Mouse (Mus musculus): ENCODE results near the gene Odf3l2.
A peak's percentile ranks its signal among the peaks of the same experiment; 100 is the strongest.

Odf3l2 gene

DNA sequence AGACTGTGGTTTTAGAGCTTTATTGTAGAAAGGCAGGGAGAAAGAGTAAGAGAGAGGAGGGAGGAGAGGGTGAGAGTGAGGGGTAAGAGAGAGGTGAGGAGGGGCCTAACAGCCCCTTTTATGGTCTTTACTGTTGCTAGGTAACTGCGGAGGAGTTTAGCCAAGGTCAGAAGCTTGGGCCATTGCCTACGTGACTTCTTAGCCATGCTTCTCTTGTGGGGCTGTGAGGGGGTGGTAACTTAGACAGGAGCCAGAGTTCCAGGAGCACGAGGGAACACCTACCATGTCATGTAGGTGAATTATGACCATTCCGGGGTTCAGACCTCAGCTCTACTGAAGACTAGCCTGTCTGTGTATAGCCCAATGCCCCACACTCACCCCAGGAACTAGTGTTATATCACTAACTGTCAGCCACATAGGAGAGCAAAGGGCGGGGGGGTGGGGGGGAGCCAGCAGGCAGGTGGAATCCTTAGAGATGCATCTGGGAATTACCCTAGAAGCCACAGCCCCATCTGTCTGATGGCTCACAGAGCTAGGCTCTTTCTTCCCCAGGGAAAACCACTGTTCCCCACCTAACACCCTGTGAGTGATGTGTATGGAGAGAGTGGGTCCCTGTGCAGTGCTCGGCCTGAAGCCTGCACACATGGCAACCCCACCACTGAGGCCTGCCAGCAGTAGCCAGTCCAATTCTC lies 26.0 kb upstream of the Odf3l2 start:
- DNase-seq (ENCODE audit: low spot score in 2 of 2) = no peak

DNA sequence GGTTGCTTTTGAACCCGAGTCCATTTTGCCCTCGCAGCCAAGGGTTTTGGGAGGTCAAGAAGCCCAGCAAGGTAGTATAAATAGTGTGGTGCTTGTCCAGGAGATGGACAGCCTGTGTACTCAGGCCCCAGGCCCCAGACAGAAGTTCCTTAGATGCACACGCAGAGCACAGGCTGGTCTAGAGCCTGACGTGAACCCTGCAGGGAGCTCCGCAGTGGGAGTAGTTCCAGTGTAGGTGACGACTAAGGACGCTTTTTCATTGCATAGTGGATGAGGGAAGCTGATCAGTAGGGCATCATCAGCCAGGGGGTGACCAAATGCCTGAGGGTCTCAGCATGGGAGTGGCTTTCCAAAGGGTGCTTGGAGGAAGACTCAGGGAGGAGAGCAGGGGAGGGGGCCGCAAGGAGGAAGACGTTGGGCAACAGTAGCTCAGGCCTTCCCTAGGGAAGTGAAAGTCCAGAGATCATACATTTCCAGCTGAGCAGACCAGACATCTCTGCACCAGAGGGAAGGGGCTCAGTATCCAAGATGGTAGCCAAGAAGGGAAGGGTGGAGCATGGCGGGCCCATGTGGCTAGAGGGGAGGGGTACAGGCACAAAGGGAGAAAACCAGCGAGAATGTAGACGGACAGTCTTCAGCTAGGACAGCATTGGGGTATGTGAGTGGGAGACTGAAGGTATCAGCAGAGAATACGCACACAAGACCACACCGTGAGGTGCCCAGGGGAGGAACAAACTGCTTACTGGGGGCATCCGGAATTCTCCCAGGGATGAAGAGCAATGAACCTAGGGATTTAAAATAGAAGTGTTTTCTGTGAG lies 24.7 kb upstream of the Odf3l2 start:
- DNase-seq (ENCODE audit: low spot score in 2 of 2) = no peak

DNA sequence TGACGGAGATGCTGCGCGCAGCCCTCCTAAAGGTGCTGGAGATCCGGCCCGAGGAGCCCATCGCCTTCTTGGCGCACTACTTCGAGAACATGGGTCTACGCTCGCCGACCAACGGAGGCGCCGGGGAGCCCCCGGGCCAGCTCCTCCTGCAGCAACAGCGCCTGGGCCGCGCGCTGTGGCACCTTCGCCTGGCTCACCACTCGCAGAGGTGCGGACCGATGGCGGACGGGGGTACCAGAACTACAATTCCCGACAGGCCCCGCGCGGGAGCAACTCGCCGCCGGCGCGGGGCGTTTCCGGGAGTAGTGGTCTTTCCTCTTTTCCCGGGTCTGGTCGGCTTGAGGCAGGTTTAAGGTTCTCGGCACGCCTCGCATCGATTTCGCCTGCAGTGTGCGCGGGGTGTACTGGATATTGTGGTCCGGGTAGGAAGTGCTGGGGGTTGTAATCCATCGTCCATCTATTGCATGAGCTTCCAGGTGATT lies 24.1 kb upstream of the Odf3l2 start:
- DNase-seq (ENCODE audit: low spot score in 2 of 2) = peak; percentile 71 to 84

DNA sequence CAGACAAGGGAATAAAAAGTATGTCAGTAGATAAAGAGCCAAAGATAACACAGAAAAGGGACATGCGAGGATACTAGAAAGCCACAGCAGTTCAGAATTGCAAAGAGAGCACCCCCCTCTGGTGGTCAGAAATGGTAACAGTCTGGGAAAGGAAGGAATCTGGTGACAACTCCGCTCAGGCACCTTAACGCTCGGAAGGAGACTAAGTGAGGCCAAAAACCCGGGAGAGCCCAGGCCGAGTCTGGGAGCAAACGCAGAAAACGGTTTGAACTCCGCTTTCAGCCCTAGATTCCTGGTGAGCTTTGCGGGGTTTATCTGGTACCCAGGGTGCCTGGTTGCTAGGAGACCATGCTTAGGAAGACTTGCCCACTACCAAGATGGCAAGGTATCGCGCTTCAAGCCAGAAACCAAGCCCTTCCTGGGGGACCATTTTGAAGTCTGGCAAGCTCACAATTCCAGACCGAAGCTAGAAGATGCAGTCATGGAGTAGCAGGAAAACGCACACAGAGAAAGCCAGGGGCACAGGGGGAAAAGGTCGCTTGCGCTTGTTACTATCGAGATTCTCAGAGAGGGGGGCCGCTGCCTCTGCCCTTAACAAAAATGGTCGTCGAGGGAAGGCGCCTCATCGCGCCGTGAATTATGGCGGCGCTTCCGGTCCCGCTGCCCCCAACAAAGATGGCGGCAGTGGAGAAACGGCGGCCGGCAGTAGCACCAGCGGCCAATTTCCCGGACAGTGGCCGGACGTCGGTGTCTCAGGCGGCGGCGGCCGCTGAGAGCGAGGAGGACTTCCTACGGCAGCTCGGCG lies 23.4 kb upstream of the Odf3l2 start, which contains the start of gene Tpgs1:
Gene Tpgs1, plus strand, starts transcription at position 599 of the 805 bp plus-strand sequence.
- peak; percentile 76 to 93 for DNase-seq (ENCODE audit: low spot score in 2 of 2)

DNA sequence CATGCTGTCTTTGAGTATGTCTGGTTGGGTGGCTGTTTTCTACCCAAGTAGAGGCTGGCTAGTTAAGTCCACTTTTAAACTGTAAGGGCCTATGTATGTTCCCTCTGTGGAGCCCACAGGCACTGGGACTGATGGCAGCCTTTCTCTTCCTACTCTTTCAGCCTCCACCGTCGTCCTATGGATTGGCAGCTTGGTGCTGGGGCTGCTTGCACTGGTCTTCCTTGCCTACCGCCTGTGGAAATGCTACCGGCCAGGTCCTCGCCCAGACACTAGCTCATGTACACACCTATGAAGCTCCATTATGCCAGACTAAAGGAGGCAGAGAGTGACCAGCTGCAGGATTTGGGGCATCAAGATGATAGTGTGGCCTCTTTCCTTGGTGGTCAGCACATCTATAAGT lies 22.5 kb upstream of the Odf3l2 start:
- DNase-seq (ENCODE audit: low spot score in 2 of 2) = no peak

DNA sequence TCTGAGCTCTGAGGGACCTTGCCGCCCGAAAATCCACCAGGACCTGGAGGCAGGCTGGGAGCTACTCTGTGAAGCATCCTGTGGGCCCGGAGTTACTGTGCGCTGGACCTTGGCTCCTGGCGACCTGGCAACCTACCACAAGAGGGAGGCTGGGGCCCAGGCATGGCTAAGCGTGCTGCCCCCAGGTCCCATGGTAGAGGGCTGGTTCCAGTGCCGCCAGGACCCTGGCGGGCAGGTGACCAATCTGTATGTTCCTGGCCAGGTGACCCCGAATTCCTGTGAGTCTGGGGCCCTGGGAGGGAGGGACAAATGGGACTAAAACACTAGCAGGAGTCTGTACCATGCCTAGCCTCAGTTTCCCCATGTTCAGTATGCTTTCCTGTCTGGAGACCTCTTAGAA lies 21.0 kb upstream of the Odf3l2 start:
- DNase-seq (ENCODE audit: low spot score in 2 of 2) = no peak

DNA sequence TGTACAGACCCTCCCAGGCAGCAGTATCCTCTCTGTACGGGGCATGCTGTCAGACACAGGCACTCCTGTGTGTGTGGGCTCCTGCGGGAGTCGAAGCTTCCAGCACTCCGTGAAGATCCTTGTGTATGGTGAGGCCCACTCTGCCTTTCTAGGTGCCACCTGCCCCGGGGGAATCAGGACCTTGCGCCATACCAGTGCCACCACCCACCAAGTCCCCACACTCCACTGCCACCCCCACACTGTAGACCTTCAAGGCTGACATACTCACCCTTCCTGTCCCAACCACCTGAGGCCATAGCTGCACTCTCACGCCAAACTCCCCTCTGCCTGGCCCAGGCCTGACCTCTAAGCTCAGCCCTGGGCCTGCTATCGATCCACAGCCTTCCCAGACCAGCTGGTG lies 19.5 kb upstream of the Odf3l2 start:
- DNase-seq (ENCODE audit: low spot score in 2 of 2) = no peak

DNA sequence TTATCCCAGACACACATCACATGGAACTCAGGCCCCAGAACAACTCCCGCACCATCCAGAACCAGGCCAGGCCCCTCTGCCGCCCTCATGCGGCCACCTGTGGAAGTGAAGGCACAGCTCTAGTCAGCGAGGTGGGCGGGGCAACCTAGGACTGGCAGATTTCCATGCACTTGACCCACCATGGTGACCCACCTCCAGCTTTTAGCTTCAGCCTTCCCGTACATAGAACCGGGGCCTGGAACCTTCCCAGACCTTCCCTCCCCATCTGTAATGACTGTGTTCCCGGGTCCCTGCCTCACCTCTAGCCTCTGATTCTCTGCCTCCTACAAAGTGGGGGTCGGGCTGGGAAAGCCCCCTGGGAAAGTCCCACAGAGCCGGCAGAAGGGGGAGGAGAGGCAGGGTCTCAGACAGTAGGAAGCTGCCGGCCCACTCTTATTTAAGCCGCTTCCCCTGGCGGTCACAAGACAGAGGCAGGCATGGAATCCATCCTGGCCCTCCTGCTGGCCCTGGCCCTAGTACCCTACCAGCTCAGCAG lies 18.7 kb upstream of the Odf3l2 start, which contains the start of gene Madcam1:
Gene Madcam1, plus strand, starts transcription at position 429 of the 535 bp plus-strand sequence.
- peak; percentile 67 to 85 for DNase-seq (ENCODE audit: low spot score in 2 of 2)

DNA sequence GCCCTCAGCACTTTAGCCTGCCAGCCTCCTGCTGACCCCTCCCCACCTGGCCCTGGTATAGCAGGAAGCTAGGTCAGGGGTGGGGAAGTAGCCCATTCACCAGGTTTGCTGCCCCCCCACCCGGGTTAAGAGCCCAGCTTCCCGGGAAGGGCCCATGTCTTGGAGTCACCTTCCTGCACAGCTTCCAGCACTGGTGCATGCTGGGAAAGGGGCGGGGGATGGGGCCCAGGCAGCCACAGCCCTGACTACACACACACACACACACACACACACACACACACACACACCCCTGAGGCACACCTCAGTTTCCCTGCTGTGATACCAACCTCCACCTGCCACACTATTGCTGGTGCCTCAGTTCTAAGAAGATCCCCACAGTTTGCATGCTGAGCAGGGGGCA lies 16.3 kb upstream of the Odf3l2 start:
- no peak for DNase-seq (ENCODE audit: low spot score in 2 of 2)

DNA sequence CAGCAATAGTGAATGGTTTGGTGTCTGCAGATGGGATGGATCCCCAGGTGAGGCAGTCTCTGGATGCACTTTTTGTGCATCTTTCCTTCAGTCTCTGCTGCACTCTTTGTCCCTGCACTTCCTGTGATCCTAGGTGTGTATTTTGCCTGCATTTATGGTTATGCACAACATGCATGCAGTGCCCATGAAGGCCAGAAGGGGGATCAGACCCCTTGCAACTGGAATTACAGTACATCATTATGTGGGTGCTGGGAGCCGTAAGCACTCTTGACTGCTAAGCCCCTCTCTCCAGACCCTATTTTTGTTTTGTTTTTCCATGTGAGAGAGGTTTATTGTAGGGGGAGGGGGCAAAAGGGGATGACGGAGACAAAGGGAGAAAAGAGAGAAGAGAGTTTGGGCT lies 14.8 kb upstream of the Odf3l2 start:
- no peak for DNase-seq (ENCODE audit: low spot score in 2 of 2)

DNA sequence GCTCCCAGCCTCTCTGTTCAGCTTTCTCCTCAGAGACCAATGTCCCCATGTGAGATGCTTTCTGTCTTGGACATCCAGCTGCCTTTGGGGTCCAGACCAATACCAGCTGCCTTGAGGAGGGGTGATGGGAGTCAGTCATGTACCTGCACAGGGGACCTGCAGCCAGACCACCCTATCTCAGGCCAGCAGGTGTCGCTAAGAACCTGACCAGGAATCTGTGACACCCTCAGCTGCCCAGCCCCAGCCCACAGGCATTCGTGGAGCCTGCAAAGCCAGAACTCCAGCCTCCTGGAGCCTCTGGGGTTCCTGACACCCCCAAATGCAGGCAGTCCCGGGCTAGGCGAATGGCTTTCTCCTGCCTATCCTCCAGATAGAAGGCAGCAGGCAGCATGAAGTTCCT lies 13.3 kb upstream of the Odf3l2 start:
- DNase-seq (ENCODE audit: low spot score in 2 of 2) = no peak

DNA sequence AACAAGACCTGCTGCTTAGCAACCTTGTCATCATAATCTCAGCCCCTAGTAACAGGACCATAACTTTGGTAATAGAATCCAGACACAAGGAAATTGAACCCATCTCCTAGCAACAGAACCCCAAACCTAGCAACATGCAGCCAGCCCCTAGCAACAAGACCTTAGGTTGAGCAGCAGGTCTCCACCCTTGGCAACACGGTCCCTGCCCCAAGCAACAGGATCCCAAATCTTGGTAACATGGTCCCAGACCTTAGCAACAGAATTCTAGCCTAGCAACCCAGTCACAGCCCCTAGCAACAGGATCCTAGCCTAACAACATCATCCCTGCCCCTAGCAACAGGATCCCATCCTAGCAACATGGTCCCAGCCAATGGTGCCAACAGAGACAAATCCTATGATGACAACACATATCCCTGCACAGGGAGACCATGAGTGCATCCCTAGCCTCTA lies 9.4 kb upstream of the Odf3l2 start:
- DNase-seq (ENCODE audit: low spot score in 2 of 2) = no peak

DNA sequence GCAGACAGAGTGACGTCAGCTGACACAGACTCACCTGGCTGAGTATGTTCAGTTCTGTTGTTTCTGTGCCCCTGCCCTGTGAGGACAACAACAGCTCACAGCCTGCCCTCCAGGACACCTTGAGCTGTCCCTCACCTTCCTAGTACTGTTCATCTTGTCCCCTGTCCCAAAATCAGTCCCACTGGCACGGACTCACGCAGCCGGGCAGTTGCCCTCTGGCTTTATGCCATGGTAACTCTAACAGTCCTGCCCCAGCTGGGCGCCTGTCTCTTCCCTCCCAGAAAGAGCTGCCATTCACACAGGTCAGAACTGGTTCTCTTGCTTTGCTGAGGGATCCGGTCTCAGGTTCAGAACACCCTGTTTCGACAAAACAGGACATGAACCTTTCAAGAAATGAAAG lies 7.3 kb upstream of the Odf3l2 start:
- no peak for DNase-seq (ENCODE audit: low spot score in 2 of 2)

DNA sequence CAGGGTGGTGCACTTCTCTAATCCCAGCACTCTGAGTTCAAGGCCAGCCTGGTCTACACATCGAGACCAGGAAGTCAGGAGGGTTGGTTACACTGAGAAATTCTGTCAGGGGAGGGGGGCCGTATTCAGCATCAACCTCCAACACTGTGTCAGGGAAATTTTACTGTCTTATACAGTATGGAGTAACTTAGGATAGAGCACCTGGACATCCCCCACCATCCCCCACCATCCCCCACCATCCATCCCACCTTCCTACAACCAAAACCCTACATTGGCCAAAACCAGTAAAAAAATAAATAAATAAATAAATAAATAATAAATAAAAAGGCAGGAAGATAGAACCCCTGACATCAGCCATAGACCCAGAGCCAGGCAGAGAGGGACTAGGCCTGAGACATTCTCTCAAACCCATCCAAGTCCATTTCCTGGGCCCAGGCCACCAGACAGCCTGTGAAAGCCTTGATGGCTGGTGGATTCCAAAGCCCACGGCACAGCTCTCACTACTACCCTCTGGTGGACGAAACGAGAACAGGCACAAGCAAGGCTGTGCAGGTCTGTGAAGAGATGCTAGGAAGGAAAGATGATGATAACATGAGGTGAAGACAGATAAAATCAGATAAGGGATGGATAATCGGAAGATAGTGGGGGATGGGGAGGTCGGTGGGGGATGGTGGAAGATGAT lies 3.7 kb upstream of the Odf3l2 start:
- peak; percentile 61 to 89 for DNase-seq (ENCODE audit: low spot score in 2 of 2)

DNA sequence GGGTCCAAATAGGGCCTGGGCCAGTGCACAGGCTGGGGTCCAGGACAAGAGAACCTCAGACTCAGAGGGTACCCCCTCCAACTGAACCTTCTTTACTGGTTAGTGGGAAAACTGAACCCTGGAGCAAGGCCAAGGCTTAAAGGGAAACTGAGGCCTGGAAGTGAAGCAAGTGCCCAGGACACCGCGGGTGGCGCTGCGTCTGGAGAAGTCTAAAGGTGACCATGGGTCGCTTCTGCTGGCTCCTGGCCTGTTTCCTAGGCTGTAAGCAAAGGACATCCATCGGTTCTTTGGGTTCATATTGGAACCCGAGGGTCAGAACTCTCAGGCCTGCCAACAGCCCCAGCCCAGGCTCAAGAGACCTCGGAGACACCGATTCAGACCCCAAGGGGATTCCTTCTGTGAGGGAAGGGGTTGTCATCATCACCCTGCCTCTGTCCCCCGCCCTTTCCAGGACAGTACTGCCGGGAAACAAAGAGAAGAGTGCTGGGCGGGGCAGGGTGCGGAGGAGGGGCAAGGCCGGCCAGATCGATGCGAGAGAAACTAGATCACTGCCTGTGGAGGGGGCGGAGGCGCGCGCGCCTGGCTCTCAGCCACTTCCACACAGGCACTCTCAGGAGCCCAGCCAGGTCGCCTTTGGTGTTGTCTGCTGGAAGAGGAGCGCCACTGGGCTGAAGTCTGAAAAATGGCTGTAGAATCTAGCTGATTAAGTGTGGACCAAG lies 6.9 kb downstream of the Odf3l2 start:
- peak in 1 of 2 experiments; percentile 59 for DNase-seq (ENCODE audit: low spot score in 2 of 2)

DNA sequence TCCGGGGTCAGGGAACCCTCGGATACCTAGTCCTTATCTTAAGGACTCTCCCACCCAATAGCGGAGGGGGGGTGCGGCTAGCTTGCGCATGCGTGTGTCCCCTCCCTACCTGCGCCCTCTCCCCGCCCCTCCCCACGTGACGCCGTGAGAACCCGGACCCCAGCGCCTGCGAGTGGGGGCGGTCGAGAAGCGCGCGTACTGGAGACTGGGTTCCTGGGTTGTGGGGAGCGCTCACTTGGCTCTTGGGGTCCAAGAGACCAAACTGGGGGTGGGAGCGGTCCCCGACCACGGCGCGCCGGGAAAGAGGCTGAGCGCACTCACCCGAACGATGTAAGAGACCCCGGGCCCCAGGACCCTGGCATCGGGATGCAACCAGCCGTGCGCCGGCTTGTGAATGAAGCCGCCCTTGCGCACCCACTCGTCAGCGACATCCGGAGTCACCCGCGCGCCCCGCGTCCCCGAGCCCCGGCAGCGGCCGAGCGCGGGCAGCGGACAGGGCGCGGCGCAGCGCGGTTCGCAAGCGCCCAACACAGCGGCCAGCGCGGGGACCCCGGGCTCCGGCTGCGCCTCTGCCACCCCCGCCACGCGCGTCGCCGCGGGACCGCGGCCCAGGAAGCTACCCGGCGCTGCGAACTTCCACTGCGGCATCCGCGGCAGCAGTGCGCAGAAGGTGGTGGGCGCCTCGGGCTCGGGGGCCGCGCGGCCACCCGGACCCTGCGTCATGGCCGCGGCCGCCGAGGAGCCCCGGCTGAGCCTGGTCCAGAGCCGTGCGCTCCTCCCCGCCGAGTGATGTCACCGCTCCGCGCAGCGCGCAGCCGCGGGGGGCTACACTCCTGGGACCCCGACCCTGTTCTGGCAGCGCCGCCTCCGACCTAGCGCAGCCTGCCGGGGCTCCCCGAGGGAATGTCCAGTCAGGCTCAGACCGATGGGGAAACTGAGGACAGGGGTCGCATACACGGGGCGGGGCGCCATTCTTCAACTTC lies 8.1 kb downstream of the Odf3l2 start, which contains the start of gene Shc2:
Gene Shc2, minus strand, starts transcription at position 791 of the 983 bp plus-strand sequence.
- DNase-seq (ENCODE audit: low spot score in 2 of 2) = peak; percentile 61 to 74

DNA sequence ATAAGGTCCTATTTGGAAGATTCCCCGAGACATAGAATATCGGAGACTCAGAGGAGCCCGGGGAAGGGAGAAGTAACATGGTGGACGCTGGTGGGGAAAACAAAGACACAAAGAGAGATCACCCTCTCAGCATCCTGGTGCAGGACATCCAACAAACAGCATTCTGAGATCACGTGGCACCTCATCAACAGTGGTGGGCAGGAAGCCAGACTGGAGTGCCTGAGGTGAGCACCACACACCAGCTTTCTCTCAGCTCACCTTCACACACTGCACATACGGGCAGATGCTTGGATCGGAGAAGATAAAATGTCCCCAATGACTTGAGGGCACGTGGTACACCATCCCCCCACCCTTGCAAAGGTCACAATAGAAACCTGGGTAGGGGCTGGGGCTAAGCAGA lies 9.3 kb downstream of the Odf3l2 start:
- no peak for DNase-seq (ENCODE audit: low spot score in 2 of 2)

DNA sequence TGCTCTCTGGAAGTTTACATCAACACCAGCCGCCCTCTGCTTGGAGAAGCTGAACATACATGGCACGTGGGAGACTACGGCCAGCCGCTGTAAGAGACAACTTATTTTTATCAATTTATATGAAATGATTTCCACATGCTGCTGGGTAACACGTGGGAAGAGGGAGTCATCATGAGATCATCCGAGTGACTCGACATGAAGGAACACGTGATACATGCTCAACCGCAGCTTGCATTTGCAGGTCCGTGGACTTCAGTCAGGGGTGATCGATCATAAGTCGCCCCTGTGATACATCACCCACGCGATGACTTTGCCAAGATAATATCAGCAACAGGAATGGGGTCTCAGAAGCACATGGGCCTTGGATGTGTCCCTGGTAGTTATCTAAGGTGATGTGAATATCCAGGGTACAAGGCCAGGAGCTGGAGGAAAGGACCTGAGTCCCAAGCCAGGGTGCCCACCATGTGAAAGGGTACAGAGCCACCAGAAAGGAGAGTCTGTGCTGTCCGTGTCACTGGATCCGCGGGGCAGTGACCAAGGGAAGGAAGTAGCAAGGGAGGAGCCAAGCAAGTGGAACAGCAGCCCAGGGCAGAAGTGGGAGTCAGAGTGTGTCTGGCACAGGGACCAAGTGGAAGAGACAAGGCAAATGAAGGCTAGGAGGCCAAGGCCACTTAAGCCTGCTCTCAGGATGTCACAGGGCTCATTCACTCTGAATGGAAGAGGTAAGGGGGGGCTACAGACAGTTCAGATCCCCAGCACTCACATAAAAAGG lies 12.3 kb downstream of the Odf3l2 start:
- DNase-seq (ENCODE audit: low spot score in 2 of 2) = no peak

All from cerebellum, postnatal 4 days (tissue).